Mouse (Mus musculus): ENCODE results near the gene Dhx57.
"Not testable (repeated sequence)": the region's sequence is repeated elsewhere in the genome, so short reads cannot be mapped to it uniquely, and the experiment has no call there.

Dhx57 gene

DNA sequence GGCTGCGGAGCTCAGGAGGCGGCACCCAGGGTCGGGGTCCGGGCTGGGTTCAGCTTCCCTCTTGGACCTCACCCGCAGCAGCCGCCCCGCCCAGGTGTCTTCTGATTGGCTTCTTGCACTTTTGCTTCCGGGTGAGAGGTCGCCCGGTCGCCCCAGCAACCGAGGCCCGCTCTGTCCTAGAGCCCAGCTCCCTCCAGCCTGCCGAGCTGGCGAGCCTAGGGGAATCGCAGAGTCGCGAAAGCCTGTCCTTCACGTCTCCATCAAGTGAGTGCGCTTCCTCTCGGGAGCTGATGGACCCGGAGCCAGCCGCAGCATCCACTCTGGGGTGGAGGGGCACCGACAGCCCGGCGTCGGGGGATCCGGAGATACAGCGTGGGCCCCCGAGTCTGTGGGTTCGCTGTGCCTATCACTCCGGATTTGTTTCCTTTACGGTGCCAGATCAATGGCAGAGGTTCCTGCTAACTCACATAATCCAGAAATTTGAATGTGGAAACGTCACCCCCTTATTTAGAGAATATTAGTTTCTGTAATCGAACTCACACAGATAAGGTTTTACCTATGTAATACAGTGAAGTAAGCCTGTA is at the start of gene Dhx57, which contains the start of gene Morn2:
Gene Dhx57, minus strand, starts transcription at position 403 of the 584 bp plus-strand sequence.
Gene Morn2, plus strand, starts transcription at position 130 of the 584 bp plus-strand sequence.
- in situ Hi-C loops (cut with MboI) = loop anchor here (25.0 kb wide), 1 partner anchor 272 kb away; no protein-coding TSS in a partner anchor

DNA sequence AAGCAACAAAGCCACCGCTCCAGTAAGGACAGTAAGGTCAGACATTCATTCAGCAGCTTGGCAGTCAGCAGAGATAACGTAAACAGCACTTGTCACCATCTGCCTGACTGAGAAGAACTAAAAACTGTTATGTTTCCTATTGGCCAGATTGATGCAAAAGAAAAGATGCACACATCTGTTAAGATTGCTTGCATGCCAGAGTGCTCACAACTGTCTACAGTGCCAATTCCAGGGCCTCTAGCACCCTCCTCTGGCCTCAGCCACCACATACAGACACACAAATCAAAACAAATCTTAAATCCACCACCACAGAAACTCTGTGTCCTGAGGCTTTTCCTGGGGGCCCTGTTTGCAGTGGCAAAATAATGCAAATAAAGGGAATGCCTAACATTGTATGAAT is 42.1 kb upstream of the Dhx57 start:
- in situ Hi-C loops (cut with MboI) = no loop called here

DNA sequence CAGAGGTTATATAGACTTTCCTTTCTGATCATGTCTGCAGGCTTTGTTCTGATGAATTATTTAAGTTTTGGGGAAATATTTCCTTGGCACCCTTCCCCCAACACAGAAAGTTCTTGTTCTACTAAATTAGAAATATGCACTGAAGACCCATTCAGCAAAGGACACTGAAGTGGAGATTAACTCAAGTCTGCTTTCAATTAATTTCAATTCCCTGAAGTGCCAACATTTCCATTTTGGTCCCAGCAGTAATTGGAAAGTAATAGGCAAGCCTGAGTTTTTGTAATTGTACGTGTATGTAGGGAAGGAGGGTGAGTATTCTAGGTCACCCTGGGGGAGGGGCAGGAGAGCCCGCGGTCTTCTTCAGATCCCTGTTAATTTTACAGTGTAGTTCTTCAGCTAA is 36.2 kb upstream of the Dhx57 start:
- in situ Hi-C loops (cut with MboI) = no loop called here

DNA sequence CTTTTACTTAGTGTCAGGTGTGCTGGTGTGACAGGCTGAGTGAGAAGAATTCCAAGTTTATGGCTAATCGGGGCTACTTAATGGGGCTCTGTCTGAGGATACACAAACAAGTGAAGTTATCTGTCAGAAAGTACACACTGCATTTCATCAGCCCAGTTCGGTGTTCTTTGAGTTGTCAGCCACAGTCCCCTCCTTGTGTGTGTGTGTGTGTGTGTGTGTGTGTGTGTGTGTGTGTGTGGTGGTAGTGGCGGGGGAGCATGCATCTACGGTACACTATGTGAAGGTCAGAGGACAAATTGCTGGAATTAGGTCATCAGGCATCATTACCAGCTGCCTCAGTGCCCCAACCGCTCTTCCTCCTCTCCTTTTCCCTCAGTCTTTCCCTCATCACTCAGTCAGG is 35.2 kb upstream of the Dhx57 start:
- in situ Hi-C loops (cut with MboI) = no loop called here

DNA sequence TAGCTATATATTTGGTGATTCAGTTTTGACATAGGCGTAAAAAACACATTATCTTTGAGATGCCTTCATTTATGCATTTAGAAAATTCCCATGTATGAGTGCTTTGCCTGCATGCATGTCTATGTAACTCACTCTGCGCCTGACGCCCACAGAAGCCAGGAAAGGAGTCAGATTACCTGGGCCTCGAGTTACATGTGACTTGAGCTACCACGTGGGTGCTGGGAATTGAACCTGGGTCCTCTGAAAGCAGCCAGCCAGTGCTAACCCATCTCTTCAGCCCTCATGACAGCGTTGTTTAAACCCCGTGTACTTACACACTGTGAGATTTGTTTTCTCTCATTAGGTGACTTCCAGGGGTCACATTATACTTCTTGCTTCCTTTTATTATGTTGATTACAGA is 34.2 kb upstream of the Dhx57 start:
- in situ Hi-C loops (cut with MboI) = no loop called here

DNA sequence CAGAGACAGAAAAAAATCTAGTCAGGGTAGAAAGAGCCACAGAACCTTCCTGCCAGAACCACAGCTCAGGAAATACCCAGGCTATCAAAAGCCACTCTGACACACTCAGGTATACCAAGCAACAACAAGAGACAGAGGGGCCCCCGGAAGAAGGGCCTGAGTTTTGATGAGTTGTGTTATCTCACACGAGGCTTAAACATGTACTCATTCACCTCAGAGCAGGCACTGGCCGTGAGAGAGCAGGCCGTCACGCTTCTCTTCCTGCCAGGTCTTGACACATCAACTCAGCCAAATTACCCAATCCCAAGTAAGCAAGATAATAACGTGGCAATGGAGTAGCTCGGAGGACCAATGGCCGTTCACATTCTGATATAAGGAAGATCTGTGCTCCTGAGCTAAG is 33.4 kb upstream of the Dhx57 start:
- in situ Hi-C loops (cut with MboI) = no loop called here

- in situ Hi-C loops (cut with MboI) = no loop called here
Observed at GRCm38 (mm10) chr17:80323015-80323414, 32.7 kb upstream of the Dhx57 start.

DNA sequence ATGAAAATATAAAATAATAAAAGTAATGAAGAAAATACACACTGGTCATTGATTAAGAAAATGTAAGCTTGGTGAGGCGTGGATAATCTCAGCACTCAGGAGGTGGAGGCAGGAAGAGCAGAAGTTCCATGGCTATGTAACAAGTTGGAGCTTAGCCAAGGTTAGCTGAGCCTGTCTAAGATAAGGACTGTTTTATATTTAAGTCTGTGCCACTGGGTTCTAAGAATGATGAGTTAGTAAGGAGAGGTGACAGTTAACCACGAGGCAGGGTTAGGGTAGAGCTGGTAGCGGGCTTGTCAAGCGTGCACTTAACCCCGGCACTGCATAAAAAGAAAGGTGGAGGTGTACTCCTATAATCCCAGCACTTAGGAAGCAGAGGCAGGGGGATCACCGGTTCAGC is 32.0 kb upstream of the Dhx57 start:
- in situ Hi-C loops (cut with MboI) = no loop called here

DNA sequence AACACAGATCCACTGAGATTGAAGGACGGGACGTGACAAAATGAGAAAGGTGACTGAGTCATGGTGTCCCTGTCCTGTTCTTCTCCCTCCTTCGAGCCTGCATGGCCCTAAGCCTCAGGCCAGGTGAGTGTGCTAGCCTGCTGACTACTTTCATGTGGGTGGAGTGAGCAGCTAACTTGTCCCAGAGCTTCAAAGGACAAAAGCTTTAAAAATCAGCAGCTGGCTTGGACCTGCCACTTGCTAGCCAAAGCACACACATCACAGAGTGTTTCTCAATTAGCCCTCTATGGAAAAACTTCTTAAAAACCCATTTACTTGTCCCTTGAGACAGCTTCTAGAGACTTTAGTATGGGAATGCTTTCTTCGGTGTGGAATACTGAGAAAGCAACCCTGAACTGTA is 22.1 kb upstream of the Dhx57 start:
- in situ Hi-C loops (cut with MboI) = no loop called here

GRCm38 (mm10) chr17:80311761-80312160 is 21.5 kb upstream of the Dhx57 start:
- in situ Hi-C loops (cut with MboI) = no loop called here

DNA sequence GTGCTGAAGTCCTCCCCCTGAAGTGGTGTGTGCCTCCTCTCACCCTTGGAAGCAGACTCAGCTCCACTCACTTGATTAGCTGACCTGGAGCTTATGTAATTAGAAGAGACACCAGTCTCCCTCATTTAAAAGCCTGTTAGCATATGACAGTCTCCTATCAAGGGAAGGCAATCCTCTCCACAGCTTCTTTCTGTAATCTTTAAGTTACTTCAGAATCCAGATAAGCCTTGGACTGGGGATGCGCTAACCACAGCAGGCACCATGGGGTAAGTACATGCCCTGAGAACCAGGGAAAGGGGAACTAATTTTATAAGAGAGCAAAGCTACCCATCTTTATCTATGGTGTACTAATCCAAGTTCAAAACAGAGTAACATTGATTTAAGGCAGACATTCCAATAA is 17.0 kb upstream of the Dhx57 start, which contains the start of gene Arhgef33:
Gene Arhgef33, plus strand, starts transcription at position 157 of the 400 bp plus-strand sequence.
- in situ Hi-C loops (cut with MboI) = no loop called here

GRCm38 (mm10) chr17:80298844-80299243 is 8.6 kb upstream of the Dhx57 start:
- in situ Hi-C loops (cut with MboI) = loop anchor here (25.0 kb wide), 1 partner anchor 263 kb away; no protein-coding TSS in a partner anchor

- in situ Hi-C loops (cut with MboI) = loop anchor here (25.0 kb wide), 1 partner anchor 267 kb away; no protein-coding TSS in a partner anchor
Observed at GRCm38 (mm10) chr17:80295258-80295657, 5.0 kb upstream of the Dhx57 start.

GRCm38 (mm10) chr17:80291148-80291547 is 872 bp upstream of the Dhx57 start:
- in situ Hi-C loops (cut with MboI) = loop anchor here (25.0 kb wide), 1 partner anchor 271 kb away; no protein-coding TSS in a partner anchor

- in situ Hi-C loops (cut with MboI) = loop anchor here (25.0 kb wide), 1 partner anchor 273 kb away; no protein-coding TSS in a partner anchor
Observed at GRCm38 (mm10) chr17:80289280-80290073, 799 bp downstream of the Dhx57 start.

GRCm38 (mm10) chr17:80288012-80288411 is 2.3 kb downstream of the Dhx57 start:
- in situ Hi-C loops (cut with MboI) = loop anchor here (25.0 kb wide), 1 partner anchor 274 kb away; no protein-coding TSS in a partner anchor

GRCm38 (mm10) chr17:80284446-80284845 is 5.8 kb downstream of the Dhx57 start:
- in situ Hi-C loops (cut with MboI) = loop anchor here (25.0 kb wide), 1 partner anchor 278 kb away; no protein-coding TSS in a partner anchor

DNA sequence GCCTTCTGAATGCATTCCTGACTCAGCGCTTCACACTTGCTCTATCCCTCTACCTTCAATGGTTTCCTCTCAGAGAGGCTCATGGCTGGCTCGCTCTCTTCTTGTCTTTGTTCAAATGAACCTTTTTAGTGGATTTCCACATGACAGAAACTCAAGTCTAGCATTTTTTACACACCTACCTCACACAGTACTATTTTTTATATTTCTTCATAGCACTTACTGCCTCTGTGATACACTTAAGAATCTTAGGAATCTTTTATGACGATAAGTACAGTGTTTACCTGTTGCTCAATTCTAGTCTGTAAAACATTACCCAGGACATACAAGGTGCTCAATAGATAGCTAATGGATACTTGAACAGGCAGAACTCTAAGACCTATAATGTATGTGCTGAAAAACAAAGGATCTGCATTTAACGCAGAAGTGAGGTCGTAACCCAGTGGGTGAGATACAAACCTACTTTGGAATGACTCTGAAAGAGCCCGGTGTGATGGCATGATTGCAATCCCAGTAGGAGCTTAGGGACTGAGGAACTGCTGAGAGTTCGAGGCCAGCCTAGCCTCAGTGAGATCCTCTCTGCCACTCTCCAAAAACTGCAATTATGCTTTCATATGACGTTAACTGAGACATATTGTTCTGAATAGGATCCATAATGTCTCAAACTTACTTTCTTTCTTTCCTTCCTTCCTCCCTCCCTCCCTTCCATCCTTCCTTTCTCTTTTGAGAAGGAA is 10.8 kb downstream of the Dhx57 start:
- in situ Hi-C loops (cut with MboI) = loop anchor here (25.0 kb wide), 1 partner anchor 283 kb away; no protein-coding TSS in a partner anchor

- in situ Hi-C loops (cut with MboI) = loop anchor here (25.0 kb wide), 1 partner anchor 284 kb away; no protein-coding TSS in a partner anchor
Observed at GRCm38 (mm10) chr17:80278255-80278654, 12.0 kb downstream of the Dhx57 start.

GRCm38 (mm10) chr17:80270622-80271021 is 19.7 kb downstream of the Dhx57 start:
- in situ Hi-C loops (cut with MboI) = not testable (repeated sequence)

DNA sequence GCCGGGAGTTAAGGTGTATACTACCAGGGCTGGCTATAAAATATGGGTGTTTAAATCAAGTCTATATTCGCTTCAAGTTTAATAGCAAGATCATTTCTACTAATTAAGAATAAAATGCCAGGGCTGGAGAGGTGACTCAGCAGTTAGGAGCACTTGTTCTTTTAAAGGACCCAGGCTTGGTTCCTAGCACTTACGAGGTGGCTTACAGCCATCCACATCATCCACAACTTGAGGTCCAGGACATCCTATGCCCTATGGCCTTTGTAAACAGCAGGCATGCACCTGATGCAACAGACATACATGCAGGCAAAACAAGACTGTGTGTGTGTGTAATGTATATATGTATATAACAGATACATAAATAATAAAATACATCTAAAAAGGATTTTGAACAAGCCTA is 22.1 kb downstream of the Dhx57 start:
- in situ Hi-C loops (cut with MboI) = no loop called here

- in situ Hi-C loops (cut with MboI) = no loop called here
Observed at GRCm38 (mm10) chr17:80267065-80267464, 23.2 kb downstream of the Dhx57 start.

Data from mature B cell (primary cell).